Mouse (Mus musculus) testis, adult 2 months (tissue): ENCODE measurements around the gene Isca1. TPM values are rescaled to one million over a fixed set of nuclear protein-coding genes. Genes with fewer than 3 reads are reported as not detected.
"Not testable (repeated sequence)": the region's sequence is repeated elsewhere in the genome, so short reads cannot be mapped to it uniquely, and the experiment has no call there.

Experiments
- H3K27ac ChIP-seq: fragments of 200-500 bp; 2 replicates; pipeline ENCODE4 v1.5.1; 2012; ENCODE audit warnings: low read depth, low read length; ENCODE audit not compliant: control insufficient read depth, insufficient read depth
- H3K27me3 ChIP-seq: fragments of 200-500 bp; 2 replicates; pipeline ENCODE4 v1.6.1; 2012; ENCODE audit warnings: mild to moderate bottlenecking, low read length, moderate library complexity; ENCODE audit not compliant: control insufficient read depth, insufficient read depth
- H3K36me3 ChIP-seq: fragments of 200-500 bp; 2 replicates; pipeline ENCODE4 v1.6.1; 2012; ENCODE audit warnings: mild to moderate bottlenecking, low read length; ENCODE audit not compliant: control insufficient read depth, insufficient read depth
- H3K4me1 ChIP-seq: fragments of 200-500 bp; 2 replicates; pipeline ENCODE4 v1.6.1; 2012; ENCODE audit warnings: low read length; ENCODE audit not compliant: control insufficient read depth, insufficient read depth
- H3K4me3 ChIP-seq: fragments of 200-500 bp; 2 replicates; pipeline ENCODE4 v1.5.1; 2012; ENCODE audit warnings: low read depth, mild to moderate bottlenecking, low read length, moderate library complexity, mixed read lengths; ENCODE audit not compliant: control insufficient read depth
- CTCF ChIP-seq: fragments of 200-500 bp; IDR thresholded peaks from 2 replicates; pipeline ENCODE4 v1.5.1; 2012; ENCODE audit warnings: low read depth, mild to moderate bottlenecking, inconsistent platforms, low read length, moderate library complexity; ENCODE audit not compliant: control insufficient read depth, insufficient read depth, insufficient replicate concordance
- POLR2A ChIP-seq: fragments of 200-500 bp; IDR thresholded peaks from 2 replicates; pipeline ENCODE4 v1.6.1; 2012; ENCODE audit warnings: low read depth, mild to moderate bottlenecking, inconsistent platforms, low read length, moderate library complexity; ENCODE audit not compliant: control insufficient read depth
- polyA plus RNA-seq: library from polyadenylated mRNA; depleted of rRNA; stranded (reverse); fragments of >200 nt; gene quantifications from 2 replicates; pipeline ENCODE4 v1.2.3, GENCODE M21; 2012

Gene Isca1
- polyA plus RNA-seq, 1 experiment: 158 TPM

- no peaks in the 10 kb centered on the region for H3K27me3 ChIP-seq
- no peaks in the 10 kb centered on the region for H3K36me3 ChIP-seq
- TF ChIP-seq POLR2A: peak; percentile 55; the same call in 1 of the 2 replicates
- TF ChIP-seq CTCF: no peak
- peak within 1 kb of the TSS; percentile 94 for H3K4me3 ChIP-seq
- peak within 1 kb of the TSS; percentile 94 for H3K27ac ChIP-seq
- no peaks in the 10 kb centered on the region for H3K4me1 ChIP-seq
These were observed 22.9 kb downstream of the Isca1 start, which contains the start of gene 1700014D04Rik for GRCm38 (mm10) chr13:59746711-59747110. Gene 1700014D04Rik, minus strand, starts transcription at chr13:59746752.

- no peaks in the 10 kb centered on the region for H3K4me1 ChIP-seq
- no peak for TF ChIP-seq CTCF
- no peaks in the 10 kb centered on the region for H3K36me3 ChIP-seq
- no peaks in the 10 kb centered on the region for H3K27me3 ChIP-seq
- peak overlapping the region; percentile 94 for H3K4me3 ChIP-seq
- H3K27ac ChIP-seq: peak overlapping the region; percentile 94
These were observed 23.4 kb downstream of the Isca1 start for GRCm38 (mm10) chr13:59746164-59746563.

- H3K4me1 ChIP-seq: no peaks in the 10 kb centered on the region; the same call in 1 of the 2 replicates
- peak overlapping the region; percentile 61 for H3K27ac ChIP-seq
- no peaks in the 10 kb centered on the region for H3K36me3 ChIP-seq
- TF ChIP-seq CTCF: no peak
- no peak for TF ChIP-seq POLR2A
- H3K4me3 ChIP-seq: peak overlapping the region; percentile 94
- H3K27me3 ChIP-seq: no peaks in the 10 kb centered on the region
These were observed 24.1 kb downstream of the Isca1 start for GRCm38 (mm10) chr13:59745462-59745861.

GRCm38 (mm10) chr13:59741697-59742096 lies 27.9 kb downstream of the Isca1 start:
- Histone ChIP-seq H3K4me1 (no peaks in the 10 kb centered on the region; the same call in 1 of the 2 replicates), H3K27me3 (no peaks in the 10 kb centered on the region), H3K27ac (no peak overlapping the region), H3K4me3 (no peak overlapping the region; the same call in 1 of the 2 replicates), H3K36me3 (no peaks in the 10 kb centered on the region)
- no peak for TF ChIP-seq CTCF
- no peak for TF ChIP-seq POLR2A

- Histone ChIP-seq H3K36me3 (no peaks in the 10 kb centered on the region), H3K27ac (no peak overlapping the region), H3K27me3 (no peaks in the 10 kb centered on the region), H3K4me3 (no peak overlapping the region), H3K4me1 (no peaks in the 10 kb centered on the region; the same call in 1 of the 2 replicates)
- TF ChIP-seq POLR2A (no peak), CTCF (no peak)
These were observed 28.5 kb downstream of the Isca1 start for GRCm38 (mm10) chr13:59741096-59741495.

GRCm38 (mm10) chr13:59739397-59739796 lies 30.2 kb downstream of the Isca1 start:
- no peaks in the 10 kb centered on the region; the same call in 1 of the 2 replicates for H3K4me1 ChIP-seq
- no peaks in the 10 kb centered on the region for H3K36me3 ChIP-seq
- TF ChIP-seq CTCF: no peak
- TF ChIP-seq POLR2A: no peak; the same call in 1 of the 2 replicates
- no peak overlapping the region for H3K4me3 ChIP-seq
- no peaks in the 10 kb centered on the region for H3K27me3 ChIP-seq
- H3K27ac ChIP-seq: no peak overlapping the region

- Histone ChIP-seq H3K36me3 (no peaks in the 10 kb centered on the region), H3K4me1 (no peaks in the 10 kb centered on the region; the same call in 1 of the 2 replicates), H3K27ac (no peak overlapping the region), H3K4me3 (no peak overlapping the region), H3K27me3 (no peaks in the 10 kb centered on the region)
- TF ChIP-seq POLR2A (no peak), CTCF (no peak)
These were observed 31.2 kb downstream of the Isca1 start for GRCm38 (mm10) chr13:59738455-59738854.

GRCm38 (mm10) chr13:59735190-59735589 lies 34.4 kb downstream of the Isca1 start:
- no peaks in the 10 kb centered on the region for H3K27me3 ChIP-seq
- H3K4me1 ChIP-seq: no peaks in the 10 kb centered on the region
- no peak overlapping the region for H3K27ac ChIP-seq
- TF ChIP-seq POLR2A (no peak), CTCF (no peak)
- H3K36me3 ChIP-seq: no peaks in the 10 kb centered on the region
- peak overlapping the region; percentile 58 for H3K4me3 ChIP-seq

- not testable (repeated sequence) for H3K27me3 ChIP-seq, H3K27ac ChIP-seq, H3K4me1 ChIP-seq, H3K36me3 ChIP-seq
- peak overlapping the region; percentile 70 for H3K4me3 ChIP-seq
These were observed 35.3 kb downstream of the Isca1 start for GRCm38 (mm10) chr13:59734347-59734746.
